19 mouse cellular contexts compared by ENCODE assay signal in the genomic region with DNA sequence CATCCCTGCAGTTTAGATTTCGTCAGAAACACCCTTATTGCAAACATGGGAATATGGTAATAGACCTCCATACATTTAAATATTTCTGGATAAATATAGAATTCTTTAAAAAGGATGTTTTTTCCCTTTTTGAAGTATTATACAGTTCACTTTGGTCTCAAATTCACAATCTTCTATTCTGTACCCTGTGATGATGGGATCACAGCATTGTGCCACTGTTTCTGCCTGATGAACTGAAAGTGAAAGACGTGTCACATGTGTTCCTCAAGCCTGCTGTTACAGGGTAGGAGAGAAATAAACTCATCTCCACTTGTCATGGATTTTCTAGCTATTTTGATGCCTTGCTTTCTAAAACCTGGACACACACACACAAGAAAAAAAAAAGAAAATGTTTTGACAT. TPM values are rescaled to one million over a fixed set of nuclear protein-coding genes. Genes with fewer than 3 reads are reported as not detected.
DNase-seq lines count a peak whose midpoint lies in the region; ATAC-seq and TF ChIP-seq lines count a peak whose summit lies in the region.
"Had no signal": no experiment of that assay in that cellular context is flagged by ENCODE, and none has a peak within 500 bp of the region (broad histone marks: within the 10 kb centered on the region; RNA-seq: fewer than 3 reads in every experiment).

No protein-coding gene starts in this region.

- peaks cover 5% of the 10 kb centered on the region for H3K79me2 ChIP-seq in myocyte (ENCODE audit: control insufficient read depth, insufficient read depth)

- TF ChIP-seq POLR2A in myocyte (IDR thresholded peaks at IDR 0.05; ENCODE audit: insufficient read length, low read depth): no peak

- H3ac ChIP-seq in myocyte (ENCODE audit: control insufficient read depth, insufficient read length): no peak overlapping the region

- H3K4me3 ChIP-seq in myocyte: no peak overlapping the region
- H3K4me3 ChIP-seq: embryonic facial prominence, embryonic 10.5 days; heart, adult 2 months; heart, embryonic 15.5 days; hindbrain, embryonic 10.5 days had no signal

- peak; percentile 44 for DNase-seq in CD4-positive helper T cell, adult 2 months (ENCODE audit: low read depth, low spot score)
- DNase-seq in CD4-positive, CD25-positive, alpha-beta regulatory T cell, adult 2 months (ENCODE audit: low read depth, low spot score): peak; percentile 56
- DNase-seq in left cerebral cortex, adult 9 months (ENCODE audit: low spot score in 2 of 2): no peak
- DNase-seq in c-Kit-positive CD71-positive TER-119-positive erythroid progenitor cells, embryonic 14.5 days (ENCODE audit: low spot score): no peak
- DNase-seq: adrenal gland, postnatal 10 days; cerebellum, adult 2 months; cerebellum, postnatal 10 days; gastrocnemius, postnatal 14 days; heart, adult 2 months had no signal

- H3K4me2 ChIP-seq in myocyte (ENCODE audit: low read depth): peak overlapping the region; percentile 3
- H3K4me2 ChIP-seq: heart, embryonic 11.5 days; heart, embryonic 15.5 days; hindbrain, embryonic 14.5 days had no signal

- peak; percentile 17 for ATAC-seq in activated CD4-positive, CD25-positive, alpha-beta regulatory T cell, adult 4 months
- ATAC-seq in inflammation-experienced regulatory T-cells, adult 6 months: no peak
- ATAC-seq: forebrain, embryonic 14.5 days; intestine, postnatal 0 days had no signal

- H3K36me3 ChIP-seq in myocyte (ENCODE audit: control insufficient read depth, insufficient read depth): no peaks in the 10 kb centered on the region
- H3K36me3 ChIP-seq: embryonic facial prominence, embryonic 10.5 days; heart, embryonic 15.5 days; hindbrain, embryonic 10.5 days had no signal

- no peaks in the 10 kb centered on the region for H3K27me3 ChIP-seq in myocyte (ENCODE audit: control insufficient read depth, insufficient read depth, insufficient read length)
- H3K27me3 ChIP-seq: heart, embryonic 15.5 days had no signal

TF ChIP-seq in myocyte, 11 proteins besides CTCF, POLR2A, EP300 and RAD21:
- no peak for TF ChIP-seq TCF3 (IDR thresholded peaks at IDR 0.05; ENCODE audit: insufficient read length, low read depth)
TF ChIP-seq in myocyte: peak in this region for 0.

RNA-seq across cellular contexts. Expression of a gene that starts 25.3 kb away (rescaled TPM):
- polyA plus RNA-seq in activated CD4-positive, CD25-positive, alpha-beta regulatory T cell, adult 4 months (2017; shearing (Covaris generic)): 10 to 100 TPM; 41.0 to 41.8 TPM
- polyA plus RNA-seq in myocyte (2012; fragmentation: generic; extraction: Trizol): 5.4 TPM
- polyA plus RNA-seq in inflammation-experienced regulatory T-cells, adult 6 months (2017; shearing (Covaris generic)): 10 to 100 TPM; 38.8 to 73.2 (median 42.7) TPM

RNA-seq across cellular contexts. Expression of a gene that starts 28.9 kb away (rescaled TPM):
- polyA plus RNA-seq in activated CD4-positive, CD25-positive, alpha-beta regulatory T cell, adult 4 months (2017; shearing (Covaris generic)): not detected
- not detected for polyA plus RNA-seq in myocyte (2012; fragmentation: generic; extraction: Trizol)
- polyA plus RNA-seq in inflammation-experienced regulatory T-cells, adult 6 months (2017; shearing (Covaris generic)): not detected
- polyA plus RNA-seq: embryonic facial prominence, embryonic 10.5 days; forebrain, embryonic 14.5 days; heart, adult 2 months; hindbrain, embryonic 14.5 days had no signal

Comparison
In these comparisons a context has a peak if more than half of its experiments do, and no peak if none do; other contexts are left out.
1. DNase-seq: peak in CD4-positive helper T cell, adult 2 months (single experiment) and CD4-positive, CD25-positive, alpha-beta regulatory T cell, adult 2 months (single experiment); none in left cerebral cortex, adult 9 months (0 of 2) and c-Kit-positive CD71-positive TER-119-positive erythroid progenitor cells, embryonic 14.5 days (single experiment).